Mouse (Mus musculus) inflammation-experienced regulatory T-cells, adult 6 months (primary cell): ENCODE measurements around the gene Ilf3. TPM values are rescaled to one million over a fixed set of nuclear protein-coding genes. Genes with fewer than 3 reads are reported as not detected.

Source experiments
- ATAC-seq: one replicate; pipeline ENCODE4 v1.8.0; 2017
- polyA plus RNA-seq, 3 experiments: library from polyadenylated mRNA; unstranded; fragments of 100-300 nt; shearing (Covaris generic); gene quantifications; one replicate each; pipeline ENCODE4 v1.2.1; 2017

Ilf3 gene
- polyA plus RNA-seq, 3 experiments from 2014 or later: 92.5 to 122 (median 122) TPM

GRCm38 (mm10) chr9:21440387-21440786 lies 72.7 kb downstream of the Ilf3 start:
- ATAC-seq: no peak

GRCm38 (mm10) chr9:21443853-21444252 lies 76.2 kb downstream of the Ilf3 start:
- ATAC-seq: no peak

GRCm38 (mm10) chr9:21444574-21444973 lies 76.9 kb downstream of the Ilf3 start:
- ATAC-seq: no peak

- no peak for ATAC-seq
Measured at GRCm38 (mm10) chr9:21445081-21445744, 77.5 kb downstream of the Ilf3 start.

- ATAC-seq: no peak
Measured at GRCm38 (mm10) chr9:21447778-21448177, 80.1 kb downstream of the Ilf3 start.

- ATAC-seq: peak; percentile 74
Measured at GRCm38 (mm10) chr9:21449710-21450109, 82.0 kb downstream of the Ilf3 start.

GRCm38 (mm10) chr9:21450270-21450669 lies 82.6 kb downstream of the Ilf3 start:
- ATAC-seq: peak; percentile 68

GRCm38 (mm10) chr9:21451391-21451790 lies 83.7 kb downstream of the Ilf3 start:
- ATAC-seq: no peak

GRCm38 (mm10) chr9:21451870-21452269 lies 84.2 kb downstream of the Ilf3 start:
- ATAC-seq: no peak

GRCm38 (mm10) chr9:21453003-21453402 lies 85.3 kb downstream of the Ilf3 start:
- ATAC-seq: no peak

- ATAC-seq: no peak
Measured at GRCm38 (mm10) chr9:21453459-21453858, 85.8 kb downstream of the Ilf3 start.

GRCm38 (mm10) chr9:21454556-21454955 lies 86.9 kb downstream of the Ilf3 start:
- ATAC-seq: no peak

Other genes starting within 250 kb of the Ilf3 start
- 10 to 100 TPM; 36.3 to 61.7 (median 57.7) TPM for gene Tyk2, start 236.6 kb upstream of the Ilf3 start, polyA plus RNA-seq
- 10 to 100 TPM; 84.2 to 97.0 (median 95.3) TPM for gene Cdc37, start 217.9 kb upstream of the Ilf3 start, polyA plus RNA-seq
- gene Pde4a, start 202.2 kb upstream of the Ilf3 start, polyA plus RNA-seq: 1 to 10 TPM in 1 of 3 experiments, under 1 TPM in 2; 0.54 to 1.3 (median 0.82) TPM
- gene Keap1, start 128.5 kb upstream of the Ilf3 start, polyA plus RNA-seq: 10 to 100 TPM; 20.8 to 28.9 (median 21.5) TPM
- gene S1pr5, start 119.4 kb upstream of the Ilf3 start, polyA plus RNA-seq: under 1 TPM in 1 of 3 experiments, not detected in 2; 0.17 TPM
- gene Atg4d, start 102.6 kb upstream of the Ilf3 start, polyA plus RNA-seq: 10 to 100 TPM; 23.5 to 32.5 (median 24.2) TPM
- gene Kri1, start 79.9 kb upstream of the Ilf3 start, polyA plus RNA-seq: 10 to 100 TPM; 16.5 to 36.2 (median 26.9) TPM
- 100 to 1,000 TPM; 116 to 131 (median 128) TPM for gene Cdkn2d, start 76.5 kb upstream of the Ilf3 start, polyA plus RNA-seq
- gene Ap1m2, start 55.5 kb upstream of the Ilf3 start, polyA plus RNA-seq: 1 to 10 TPM in 1 of 3 experiments, under 1 TPM in 2; 0.36 to 1.0 (median 0.42) TPM
- 100 to 1,000 TPM; 125 to 263 (median 241) TPM for gene Slc44a2, start 47.2 kb upstream of the Ilf3 start, polyA plus RNA-seq
- gene Qtrt1, start 44.0 kb downstream of the Ilf3 start, polyA plus RNA-seq: 10 to 100 TPM; 26.2 to 49.8 (median 39.8) TPM
- 100 to 1,000 TPM in 1 of 3 experiments, 10 to 100 TPM in 2; 85.4 to 117 (median 97.6) TPM for gene Dnm2, start 57.0 kb downstream of the Ilf3 start, polyA plus RNA-seq
- gene Tmed1, start 142.4 kb downstream of the Ilf3 start, polyA plus RNA-seq: 1 to 10 TPM; 3.2 to 6.3 (median 5.8) TPM
- 10 to 100 TPM; 49.9 to 71.1 (median 57.8) TPM for gene AB124611, start 158.3 kb downstream of the Ilf3 start, polyA plus RNA-seq
- 10 to 100 TPM in 1 of 3 experiments, 1 to 10 TPM in 2; 5.3 to 11.0 (median 7.0) TPM for gene Carm1, start 179.0 kb downstream of the Ilf3 start, polyA plus RNA-seq
- gene Timm29, start 224.9 kb downstream of the Ilf3 start, polyA plus RNA-seq: 1 to 10 TPM; 3.0 to 5.6 (median 3.4) TPM
- gene Yipf2, start 225.0 kb downstream of the Ilf3 start, polyA plus RNA-seq: 10 to 100 TPM; 12.4 to 26.5 (median 18.1) TPM
- gene Smarca4, start 248.3 kb downstream of the Ilf3 start, polyA plus RNA-seq: 10 to 100 TPM; 24.2 to 32.7 (median 26.9) TPM